Mouse (Mus musculus): ENCODE measurements around the gene Phkg2.

Gene Phkg2

DNA sequence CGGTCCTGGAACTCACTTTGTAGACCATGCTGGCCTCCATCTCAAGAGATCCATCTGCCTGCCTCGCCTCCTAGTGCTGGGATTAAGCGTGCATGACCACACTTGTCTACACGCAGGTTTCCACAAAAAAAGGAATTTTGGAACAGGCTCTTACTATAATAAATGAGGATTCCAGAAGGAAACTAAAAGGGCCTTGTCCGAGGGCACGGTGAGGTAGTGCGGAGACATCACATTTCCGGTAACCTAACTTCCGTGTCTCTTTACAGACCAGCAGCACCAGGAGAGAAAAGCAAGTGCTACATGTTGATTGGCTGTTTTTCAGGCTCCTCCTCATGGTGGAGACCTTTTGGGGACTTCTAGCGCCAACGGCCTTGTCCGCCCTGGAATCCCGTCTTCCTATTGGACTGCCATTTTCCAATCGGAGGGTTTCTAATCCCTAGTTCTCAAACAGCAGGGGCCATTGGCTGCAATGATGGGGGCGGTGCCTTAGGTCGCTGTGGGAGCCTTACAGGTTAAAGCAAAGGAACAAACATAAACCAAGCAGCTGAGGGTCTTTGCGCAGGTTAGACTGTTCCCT is at the start of gene Phkg2:
Gene Phkg2, plus strand, starts transcription at position 446 of the 577 bp plus-strand sequence.
- peak; percentile 63 for DNase-seq (ENCODE audit: low spot score)

DNA sequence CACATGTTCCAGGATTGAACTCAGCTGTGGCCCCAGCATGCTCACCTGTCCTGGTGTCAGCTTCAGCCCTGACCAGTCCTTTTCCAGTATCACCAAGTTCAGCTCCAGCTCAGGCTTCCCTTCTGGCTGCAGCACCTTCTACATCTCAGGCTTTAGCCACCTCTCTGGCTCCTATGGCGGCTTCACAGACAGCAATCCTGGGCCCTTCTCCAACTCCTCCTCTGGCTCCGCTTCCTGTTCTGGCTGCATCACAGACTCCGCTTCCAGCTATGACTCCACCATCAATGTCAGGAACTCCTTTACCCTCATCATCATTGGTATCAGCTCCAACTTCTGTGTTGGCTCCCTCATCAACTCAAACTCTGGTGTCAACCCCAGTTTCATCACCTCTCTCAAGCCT is 31.5 kb upstream of the Phkg2 start:
- no peak for DNase-seq (ENCODE audit: low spot score)

- no peak for DNase-seq (ENCODE audit: low spot score)
Measured at GRCm38 (mm10) chr7:127549116-127549835, 23.9 kb upstream of the Phkg2 start.

DNA sequence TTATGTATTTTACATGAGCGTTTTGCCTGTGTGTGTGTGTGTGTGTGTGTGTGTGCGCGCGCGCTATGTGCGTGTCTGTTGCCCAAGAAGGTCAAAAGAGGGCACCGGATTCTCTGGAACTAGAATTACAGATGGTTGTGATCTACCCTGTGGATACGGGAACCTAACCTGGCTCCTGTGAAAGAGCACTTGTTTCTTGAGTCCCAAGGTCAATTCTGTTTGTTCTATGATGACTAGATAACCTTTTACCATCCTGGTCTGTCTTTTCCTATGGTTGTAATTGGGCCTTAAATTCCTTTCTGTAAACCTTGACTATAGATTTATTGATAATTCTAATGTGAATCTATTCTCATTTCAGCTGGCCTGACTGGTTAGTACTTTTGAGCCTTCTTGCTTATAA is 21.6 kb upstream of the Phkg2 start:
- no peak for DNase-seq (ENCODE audit: low spot score)

DNA sequence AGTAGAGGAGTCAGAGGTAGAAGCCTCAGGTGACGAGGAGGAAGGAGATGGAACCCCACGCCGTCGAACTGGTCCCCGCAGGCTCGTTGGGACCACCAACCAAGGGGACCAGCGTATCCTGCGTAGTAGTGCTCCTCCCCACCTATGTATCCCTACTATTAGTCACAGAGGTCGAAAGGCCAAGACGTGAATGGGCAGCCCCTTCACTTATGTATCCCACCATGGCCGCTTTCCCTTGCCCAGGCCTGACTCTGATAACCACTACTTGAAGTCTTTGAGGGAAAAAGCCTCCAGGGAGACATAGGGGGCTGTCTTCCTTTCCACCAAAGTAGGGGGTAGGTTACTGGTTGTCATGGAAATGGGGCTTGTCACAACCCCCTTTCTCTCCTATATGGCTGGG is 12.6 kb upstream of the Phkg2 start:
- DNase-seq (ENCODE audit: low spot score), result no peak

DNA sequence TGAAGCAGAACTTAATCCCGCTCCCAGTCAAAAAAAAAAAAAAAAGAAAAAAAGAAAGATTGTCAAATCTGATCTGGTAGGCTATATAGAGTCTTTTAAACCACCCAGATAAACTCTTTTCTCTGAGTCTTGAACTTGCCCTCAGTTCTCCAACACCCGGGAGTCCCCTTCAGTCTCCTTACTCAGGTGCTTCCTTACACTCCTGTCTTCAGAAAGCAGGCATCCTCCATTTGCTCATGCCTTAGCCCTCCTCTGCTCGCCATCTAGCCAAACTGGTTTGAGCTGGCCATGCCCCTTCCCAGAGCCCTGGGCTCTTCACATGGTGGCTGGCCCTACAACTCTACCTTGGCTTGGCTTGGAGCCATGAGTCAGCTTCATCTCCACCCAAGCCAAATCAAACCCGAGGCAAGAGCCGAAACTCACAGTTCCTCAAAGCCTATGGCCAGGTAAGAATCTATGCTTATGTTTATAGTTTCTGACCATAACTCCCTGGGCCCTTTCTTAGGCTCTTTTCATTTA is 11.7 kb upstream of the Phkg2 start, which contains the start of gene Tmem265:
Gene Tmem265, plus strand, starts transcription at position 51 of the 519 bp plus-strand sequence.
- no peak for DNase-seq (ENCODE audit: low spot score)

- no peak for DNase-seq (ENCODE audit: low spot score)
Measured at GRCm38 (mm10) chr7:127564381-127565150, 8.6 kb upstream of the Phkg2 start.

GRCm38 (mm10) chr7:127573503-127574008 is 416 bp downstream of the Phkg2 start:
- no peak for DNase-seq (ENCODE audit: low spot score)

- no peak for DNase-seq (ENCODE audit: low spot score)
Measured at GRCm38 (mm10) chr7:127574115-127574514, 975 bp downstream of the Phkg2 start.

DNA sequence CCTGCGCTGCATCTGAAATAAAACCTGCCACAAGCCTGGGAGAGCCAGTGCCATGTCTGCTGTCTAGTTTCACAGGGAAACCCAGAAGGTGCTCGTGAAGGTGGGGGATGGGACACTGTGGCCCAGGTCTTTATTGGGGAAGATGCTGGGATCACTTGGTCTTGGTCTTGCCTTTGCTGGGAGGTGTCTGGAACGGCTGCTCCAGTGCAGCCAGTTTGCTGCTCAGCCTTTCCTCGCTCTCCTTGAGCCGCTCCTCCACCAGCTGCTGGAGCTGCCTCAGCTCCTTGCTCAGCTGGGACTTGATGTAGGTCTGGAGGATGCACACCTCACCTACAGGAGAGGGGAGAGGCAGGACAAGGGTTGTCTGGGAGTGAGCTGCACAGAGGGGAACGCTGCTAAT is 10.1 kb downstream of the Phkg2 start:
- DNase-seq (ENCODE audit: low spot score), result no peak

DNA sequence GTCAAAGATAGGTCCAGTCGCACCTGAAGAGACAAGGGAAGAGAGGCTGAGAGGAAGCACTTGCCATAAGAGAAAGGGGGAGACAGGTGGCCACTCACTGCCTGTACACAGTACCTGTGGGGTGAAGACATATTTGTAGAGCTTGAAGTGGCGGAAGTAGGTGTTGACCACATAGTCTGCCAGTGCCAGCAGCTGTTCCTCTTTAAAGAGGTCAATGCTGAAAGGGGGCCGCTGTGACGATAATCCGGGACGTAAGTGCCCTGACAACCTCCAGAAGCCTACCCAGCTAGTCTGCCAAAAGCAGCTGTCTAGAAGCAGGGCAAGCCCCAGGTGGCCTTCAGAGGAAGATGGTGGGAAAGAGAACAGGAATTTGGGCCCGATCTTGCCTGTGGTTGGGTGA is 11.9 kb downstream of the Phkg2 start:
- no peak for DNase-seq (ENCODE audit: low spot score)

DNA sequence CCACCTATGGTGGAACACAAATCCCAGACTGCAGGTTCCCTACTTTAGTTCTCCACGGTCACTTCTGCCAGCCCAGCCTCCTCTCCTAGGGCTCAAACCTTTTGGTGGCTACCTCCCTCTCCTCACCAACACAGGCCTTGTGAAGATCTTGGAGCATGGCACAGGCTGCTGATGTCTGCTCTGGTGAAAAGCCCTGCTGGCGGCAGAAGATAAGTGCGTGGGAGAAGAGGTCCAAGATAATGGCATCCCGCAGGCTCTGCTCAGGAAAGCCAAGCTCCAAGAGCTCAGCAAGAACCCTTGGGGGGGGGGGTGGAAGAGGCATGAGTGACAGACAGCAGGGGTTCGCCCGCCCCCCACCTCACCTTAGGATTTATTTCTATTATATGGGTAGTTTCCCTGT is 13.0 kb downstream of the Phkg2 start:
- no peak for DNase-seq (ENCODE audit: low spot score)

DNA sequence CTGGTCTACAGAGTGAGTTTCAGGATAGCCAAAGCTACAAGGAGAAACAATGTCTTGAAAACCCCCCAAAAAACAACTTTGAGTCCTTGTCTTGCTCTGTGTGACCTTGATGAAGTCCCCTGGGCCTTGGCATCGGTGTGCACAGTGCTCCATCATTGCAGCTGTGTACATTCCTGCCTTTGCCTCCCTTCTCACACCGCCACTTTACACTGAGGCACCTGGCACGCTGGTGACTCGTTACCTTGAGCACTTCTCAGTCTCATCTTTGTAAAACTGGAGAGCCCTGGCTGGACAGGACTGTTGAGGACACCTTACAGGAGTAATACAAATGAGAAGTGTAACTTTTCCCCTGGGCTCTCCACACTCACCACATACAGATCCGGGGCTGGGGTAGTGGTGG is 14.1 kb downstream of the Phkg2 start:
- no peak for DNase-seq (ENCODE audit: low spot score)

DNA sequence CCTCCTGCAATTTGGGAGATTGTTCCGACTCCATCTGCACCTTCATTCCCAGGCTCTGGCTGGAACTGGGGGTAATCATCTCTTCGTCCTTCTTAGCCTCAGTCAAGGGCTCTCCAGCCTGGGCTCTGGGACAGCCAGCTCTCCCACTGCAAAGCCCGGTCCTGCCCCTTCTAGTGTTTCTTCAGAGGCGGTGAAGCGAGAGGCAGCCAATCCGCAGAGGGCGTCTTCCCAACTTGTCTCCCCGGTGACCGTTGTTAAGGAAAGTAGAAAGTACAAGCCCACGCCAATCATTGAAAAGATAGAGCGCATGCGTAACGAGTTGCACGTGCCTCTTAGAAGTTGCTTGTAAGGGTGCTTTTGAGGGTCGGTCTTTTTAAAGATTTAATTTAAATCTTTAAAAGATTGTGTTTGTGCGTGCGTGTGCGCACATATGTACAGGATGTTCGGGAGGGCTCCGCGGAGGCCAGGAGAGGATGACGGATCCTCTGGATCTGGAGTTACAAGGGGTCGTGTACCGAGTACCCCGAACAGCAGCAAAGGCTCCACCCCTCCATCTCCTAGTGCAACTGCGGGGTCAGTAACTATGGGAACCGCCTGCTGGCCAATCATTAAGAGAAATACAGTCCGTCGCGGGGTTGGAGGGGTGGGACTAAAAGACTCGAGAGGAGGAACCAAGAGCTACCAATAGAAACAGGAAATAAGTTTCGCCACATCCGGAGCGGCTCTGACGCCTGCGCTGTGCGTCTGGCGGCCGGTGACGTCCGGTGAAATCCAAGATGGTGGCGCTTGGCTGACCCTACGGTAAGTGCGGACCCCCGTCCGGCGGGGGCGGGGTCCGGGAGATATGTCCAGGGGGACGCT is 15.1 kb downstream of the Phkg2 start, which contains the start of the genes Ccdc189 and Rnf40:
Gene Ccdc189, minus strand, starts transcription at position 585 of the 861 bp plus-strand sequence.
Gene Rnf40, plus strand, starts transcription at position 757 of the 861 bp plus-strand sequence.
- DNase-seq (ENCODE audit: low spot score), result peak; percentile 85

DNA sequence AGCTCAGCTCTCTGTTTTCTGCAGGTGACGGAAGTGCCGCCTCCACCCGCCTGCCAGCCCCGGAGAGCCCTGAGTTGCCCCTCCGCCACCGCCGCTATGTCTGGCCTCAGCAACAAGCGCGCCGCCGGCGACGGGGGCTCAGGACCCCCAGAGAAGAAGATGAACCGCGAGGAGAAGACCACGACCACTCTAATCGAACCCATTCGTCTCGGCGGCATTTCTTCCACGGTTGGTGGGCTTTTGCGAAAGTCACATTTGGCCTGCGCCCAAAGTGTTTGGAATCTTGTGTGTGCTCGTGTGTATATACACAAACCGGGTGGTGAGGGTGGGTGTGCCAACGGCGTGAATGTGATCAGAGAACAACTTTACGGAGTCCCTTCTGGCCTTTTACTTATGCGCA is 15.8 kb downstream of the Phkg2 start:
- no peak for DNase-seq (ENCODE audit: low spot score)

DNA sequence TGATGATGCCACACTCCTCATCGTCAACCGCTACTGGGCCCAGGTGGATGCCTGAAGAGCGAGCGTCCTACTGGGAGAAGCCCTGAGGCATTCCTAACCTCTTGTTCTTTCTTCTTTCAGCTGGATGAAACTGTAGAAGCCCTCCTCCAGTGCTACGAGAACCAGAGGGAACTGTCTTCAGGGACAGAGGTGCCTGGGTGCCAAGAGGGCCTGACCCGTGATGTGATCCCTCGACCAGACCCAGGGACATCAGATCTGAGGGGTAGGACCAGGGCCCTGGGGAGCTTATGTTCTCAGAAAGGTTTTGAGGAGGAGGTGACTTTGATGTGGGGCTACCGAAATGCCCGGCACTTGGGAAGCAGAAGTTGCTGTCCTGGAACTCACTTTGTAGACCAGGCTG is 16.5 kb downstream of the Phkg2 start:
- no peak for DNase-seq (ENCODE audit: low spot score)

DNA sequence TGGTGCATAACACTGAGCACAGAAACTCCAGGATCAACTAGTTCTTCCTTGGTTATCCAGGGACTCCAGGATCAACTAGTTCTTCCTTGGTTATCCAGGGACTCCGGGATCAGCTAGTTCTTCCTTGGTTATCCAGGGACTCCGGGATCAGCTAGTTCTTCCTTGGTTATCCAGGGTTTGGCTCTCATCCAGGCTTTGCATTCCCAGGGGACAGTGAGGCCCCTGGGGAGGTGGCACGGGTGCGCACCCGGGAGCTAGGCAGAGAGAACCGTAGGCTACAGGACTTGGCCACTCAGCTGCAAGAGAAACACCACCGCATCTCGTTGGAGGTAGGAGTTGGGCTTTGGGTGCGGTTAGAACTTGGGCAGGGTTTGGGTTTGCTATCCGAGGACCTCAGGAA is 18.0 kb downstream of the Phkg2 start:
- DNase-seq (ENCODE audit: low spot score), result no peak

- DNase-seq (ENCODE audit: low spot score), result no peak
Measured at GRCm38 (mm10) chr7:127592575-127592974, 19.4 kb downstream of the Phkg2 start.

GRCm38 (mm10) chr7:127596747-127597146 is 23.6 kb downstream of the Phkg2 start:
- DNase-seq (ENCODE audit: low spot score), result no peak

DNA sequence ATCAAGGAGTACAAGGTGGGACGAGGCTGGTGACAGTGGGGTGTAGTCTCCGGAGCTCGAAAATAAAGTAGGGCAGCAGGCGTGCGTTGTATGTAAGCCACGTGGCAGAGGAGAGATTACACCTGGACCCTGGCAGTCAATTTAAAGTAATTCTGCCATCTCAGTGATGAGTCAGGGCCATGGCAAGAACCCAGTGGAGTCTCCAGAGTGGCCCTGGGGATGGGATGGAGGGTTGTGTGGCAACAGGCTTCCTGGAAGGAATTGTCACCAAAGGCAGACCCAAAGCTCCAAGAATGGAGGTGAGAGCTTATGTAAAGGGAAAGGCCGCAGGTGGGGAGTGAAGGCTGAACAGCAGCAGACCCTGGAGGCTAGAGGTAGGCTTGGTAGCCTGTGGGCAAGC is 27.5 kb downstream of the Phkg2 start:
- no peak for DNase-seq (ENCODE audit: low spot score)

DNA sequence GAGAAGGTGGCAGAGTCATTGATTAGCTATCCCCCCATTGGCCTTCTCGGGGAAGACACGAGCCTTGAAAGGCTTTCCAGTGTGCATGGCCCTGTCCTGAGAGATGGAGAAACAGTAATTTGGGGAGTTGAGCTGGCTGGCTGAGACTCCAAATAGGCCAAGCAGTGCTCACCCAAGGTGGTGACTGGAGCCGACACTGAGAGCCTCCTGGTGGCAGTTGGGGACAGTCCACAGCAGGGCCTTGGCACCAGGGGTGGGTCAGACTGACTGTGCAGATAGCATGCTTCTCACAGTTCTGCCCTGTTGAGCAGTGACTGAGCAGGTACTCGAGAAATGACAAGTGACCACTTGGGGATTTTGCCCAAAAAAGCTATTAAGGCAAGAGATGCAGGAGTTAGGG is 28.6 kb downstream of the Phkg2 start:
- no peak for DNase-seq (ENCODE audit: low spot score)

- no peak for DNase-seq (ENCODE audit: low spot score)
Measured at GRCm38 (mm10) chr7:127602903-127603302, 29.8 kb downstream of the Phkg2 start.
